9 mouse cellular contexts compared by ENCODE assay signal in the genomic region with DNA sequence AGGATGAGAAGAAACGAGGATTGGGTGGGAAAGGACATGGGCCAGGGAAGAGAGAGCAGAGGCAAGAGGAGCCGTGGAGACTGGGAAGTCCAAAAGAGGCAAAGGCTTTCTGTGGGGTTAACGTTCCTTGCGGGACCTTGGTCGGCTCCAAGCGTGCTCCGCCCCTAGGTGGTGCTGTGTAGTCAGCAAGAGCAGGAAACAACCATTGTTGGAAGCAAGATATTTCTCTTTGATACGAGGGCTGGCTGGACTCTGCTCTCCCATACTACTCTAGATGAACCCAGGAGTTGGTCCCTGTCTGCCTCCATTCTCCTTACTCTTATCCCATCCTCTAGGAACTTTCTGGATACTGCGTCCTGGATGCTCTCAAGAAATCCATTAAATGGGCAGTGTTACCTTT.
DNase-seq lines count a peak whose midpoint lies in the region; ATAC-seq and TF ChIP-seq lines count a peak whose summit lies in the region.
"Had no signal": no experiment of that assay in that cellular context is flagged by ENCODE, and none has a peak within 500 bp of the region (broad histone marks: within the 10 kb centered on the region; RNA-seq: fewer than 3 reads in every experiment).

No protein-coding gene starts in this region.

- intact Hi-C loops in gastrocnemius, adult 2 months (cut with DNase I): loop anchor here (2.0 kb wide), 1 partner anchor 381 kb away; no protein-coding TSS in a partner anchor
- intact Hi-C loops in left cerebral cortex, postnatal 25 days (cut with DNase I): loop anchor here (1.0 to 5.0 kb wide), 2 partner anchors 382 to 493 kb away; no protein-coding TSS in a partner anchor

- WGBS in hindbrain, embryonic 10.5 days: 28% methylated on average over 9 of the region's 9 CpGs
- 24% methylated on average over 9 of the region's 9 CpGs for WGBS in hindbrain, embryonic 13.5 days

- H3K9ac ChIP-seq in hindbrain, embryonic 13.5 days: no peak overlapping the region

- peak; percentile 75 for TF ChIP-seq CTCF in gastrocnemius, adult 2 months (IDR thresholded peaks at IDR 0.05)

- no peaks in the 10 kb centered on the region for H3K36me3 ChIP-seq in hindbrain, embryonic 10.5 days
- H3K36me3 ChIP-seq in hindbrain, embryonic 13.5 days: no peaks in the 10 kb centered on the region

- no peaks in the 10 kb centered on the region for H3K9me3 ChIP-seq in hindbrain, embryonic 10.5 days
- H3K9me3 ChIP-seq in hindbrain, embryonic 13.5 days: no peaks in the 10 kb centered on the region
- H3K9me3 ChIP-seq: megakaryocyte, embryonic 14.5 days had no signal

- peaks cover 9% of the 10 kb centered on the region; the same call in 1 of the 2 replicates for H3K4me1 ChIP-seq in hindbrain, embryonic 10.5 days (replicated peaks)
- no peaks in the 10 kb centered on the region for H3K4me1 ChIP-seq in hindbrain, embryonic 13.5 days (replicated peaks)
- H3K4me1 ChIP-seq: megakaryocyte, embryonic 14.5 days had no signal

- no peaks in the 10 kb centered on the region for H3K27me3 ChIP-seq in hindbrain, embryonic 10.5 days (ENCODE audit: insufficient read depth, poor library complexity, severe bottlenecking)
- H3K27me3 ChIP-seq in hindbrain, embryonic 13.5 days: no peaks in the 10 kb centered on the region
- H3K27me3 ChIP-seq: megakaryocyte, embryonic 14.5 days had no signal

- H3K4me3 ChIP-seq in hindbrain, embryonic 10.5 days: no peak overlapping the region
- H3K4me3 ChIP-seq in hindbrain, embryonic 13.5 days: no peak overlapping the region
- no peak overlapping the region for H3K4me3 ChIP-seq in gastrocnemius, adult 2 months
- H3K4me3 ChIP-seq: megakaryocyte, embryonic 14.5 days had no signal

- DNase-seq in hindbrain, embryonic 10.5 days (ENCODE audit: low spot score): peak; percentile 60
- DNase-seq in cerebellum, postnatal 10 days: peak; percentile 89 to 90
- peak; percentile 72 for DNase-seq in gastrocnemius, adult 2 months
- DNase-seq in kidney, adult 18-20 months: peak; percentile 79
- DNase-seq in left cerebral cortex, postnatal 25 days (ENCODE audit: low spot score in 2 of 2): peak; percentile 50 to 63
- DNase-seq in ovary, adult 18-20 months (ENCODE audit: low spot score): peak; percentile 20
- DNase-seq in urinary bladder, adult 2 months (ENCODE audit: low spot score): peak; percentile 53

- ATAC-seq in hindbrain, embryonic 13.5 days (ENCODE audit: low FRiP score): no peak

- no peak overlapping the region for H3K4me2 ChIP-seq in hindbrain, embryonic 13.5 days

- no peak overlapping the region for H3K27ac ChIP-seq in hindbrain, embryonic 10.5 days
- H3K27ac ChIP-seq in hindbrain, embryonic 13.5 days: no peak overlapping the region
- no peak overlapping the region for H3K27ac ChIP-seq in gastrocnemius, adult 2 months

Comparison
In these comparisons a context has a peak if more than half of its experiments do, and no peak if none do; other contexts are left out.
1. DNase-seq: peak in every context shown above with its lines; median percentile 90 in cerebellum, postnatal 10 days; 79 in kidney, adult 18-20 months; 72 in gastrocnemius, adult 2 months; 60 in hindbrain, embryonic 10.5 days; 56 in left cerebral cortex, postnatal 25 days; 53 in urinary bladder, adult 2 months; 20 in ovary, adult 18-20 months.